9 mouse cellular contexts compared by ENCODE assay signal in genomic region chr4:136749851-136750577, GRCm38 (mm10).
DNase-seq lines count a peak whose midpoint lies in the region; ATAC-seq and TF ChIP-seq lines count a peak whose summit lies in the region.
"Had no signal": no experiment of that assay in that cellular context is flagged by ENCODE, and none has a peak within 500 bp of the region (broad histone marks: within the 10 kb centered on the region; RNA-seq: fewer than 3 reads in every experiment).

No protein-coding gene starts in this region.

- H3K9me3 ChIP-seq in intestine, embryonic 14.5 days (ENCODE audit: control insufficient read depth, low read length): no peaks in the 10 kb centered on the region
- no peaks in the 10 kb centered on the region for H3K9me3 ChIP-seq in intestine, postnatal 0 days (ENCODE audit: control insufficient read depth)
- H3K9me3 ChIP-seq in embryonic facial prominence, embryonic 11.5 days (replicated peaks; ENCODE audit: control insufficient read depth, low read length): no peaks in the 10 kb centered on the region
- H3K9me3 ChIP-seq in hindbrain, postnatal 0 days (ENCODE audit: low read length): no peaks in the 10 kb centered on the region
- H3K9me3 ChIP-seq in neural tube, embryonic 13.5 days: no peaks in the 10 kb centered on the region
- H3K9me3 ChIP-seq: lung, embryonic 15.5 days had no signal

- peak; percentile 37; the same call in 1 of the 2 replicates for ATAC-seq in intestine, embryonic 14.5 days (replicated peaks; ENCODE audit: low FRiP score, low TSS enrichment, low read depth)
- no peak for ATAC-seq in intestine, postnatal 0 days
- ATAC-seq in embryonic facial prominence, embryonic 11.5 days (replicated peaks; ENCODE audit: insufficient number of reproducible peaks, low FRiP score, low TSS enrichment, low read depth): peak; percentile 66
- ATAC-seq in hindbrain, postnatal 0 days: peak; percentile 56
- ATAC-seq in neural tube, embryonic 13.5 days (ENCODE audit: low read depth): peak; percentile 55
- no peak for ATAC-seq in activated CD4-positive, CD25-positive, alpha-beta regulatory T cell, adult 4 months
- ATAC-seq in megakaryocyte-erythroid progenitor cell, adult 5-6 weeks (replicated peaks; ENCODE audit: low FRiP score, low TSS enrichment, poor library complexity, severe bottlenecking): no peak

- H3K4me1 ChIP-seq in intestine, embryonic 14.5 days (replicated peaks; ENCODE audit: control insufficient read depth, insufficient read depth, low read length): peaks cover 33% of the 10 kb centered on the region
- 0 out of 2 replicates have a peak, but pooled peaks cover 5% of the 10 kb centered on the region for H3K4me1 ChIP-seq in intestine, postnatal 0 days (replicated peaks; ENCODE audit: control insufficient read depth, insufficient read depth, low read length)
- peaks cover 6% of the 10 kb centered on the region for H3K4me1 ChIP-seq in embryonic facial prominence, embryonic 11.5 days (ENCODE audit: control insufficient read depth, insufficient read depth, low read length)
- H3K4me1 ChIP-seq in hindbrain, postnatal 0 days (ENCODE audit: insufficient read depth, low read length): peaks cover 34% of the 10 kb centered on the region
- peaks cover 80% of the 10 kb centered on the region for H3K4me1 ChIP-seq in neural tube, embryonic 13.5 days (replicated peaks)

- no peaks in the 10 kb centered on the region for H3K27me3 ChIP-seq in intestine, embryonic 14.5 days (replicated peaks; ENCODE audit: control insufficient read depth, insufficient read depth, low read length)
- no peaks in the 10 kb centered on the region for H3K27me3 ChIP-seq in intestine, postnatal 0 days (replicated peaks; ENCODE audit: control insufficient read depth, insufficient read depth, low read length)
- no peaks in the 10 kb centered on the region; the same call in 1 of the 2 replicates for H3K27me3 ChIP-seq in embryonic facial prominence, embryonic 11.5 days (ENCODE audit: control insufficient read depth, insufficient read depth, low read length)
- H3K27me3 ChIP-seq in hindbrain, postnatal 0 days (ENCODE audit: insufficient read depth, low read length): no peaks in the 10 kb centered on the region
- H3K27me3 ChIP-seq in neural tube, embryonic 13.5 days: no peaks in the 10 kb centered on the region

- no peak for DNase-seq in intestine, embryonic 14.5 days (ENCODE audit: low spot score)
- DNase-seq in embryonic facial prominence, embryonic 11.5 days (ENCODE audit: low spot score): peak; percentile 51
- peak; percentile 66 for DNase-seq in hindbrain, postnatal 0 days (ENCODE audit: low spot score)
- no peak for DNase-seq in spleen, adult 18-20 months

- 45% methylated on average over 19 of the region's 19 CpGs for WGBS in intestine, embryonic 14.5 days
- WGBS in intestine, postnatal 0 days: 50% methylated on average over 19 of the region's 19 CpGs
- 23% methylated on average over 19 of the region's 19 CpGs for WGBS in embryonic facial prominence, embryonic 11.5 days
- 23% methylated on average over 19 of the region's 19 CpGs for WGBS in hindbrain, postnatal 0 days
- WGBS in neural tube, embryonic 13.5 days: 16% methylated on average over 19 of the region's 19 CpGs

- no peak overlapping the region for H3K4me3 ChIP-seq in intestine, embryonic 14.5 days (ENCODE audit: low read depth, low read length)
- H3K4me3 ChIP-seq in intestine, postnatal 0 days (ENCODE audit: low read depth, low read length): no peak overlapping the region
- H3K4me3 ChIP-seq in embryonic facial prominence, embryonic 11.5 days (ENCODE audit: low read depth, low read length): no peak overlapping the region
- H3K4me3 ChIP-seq in hindbrain, postnatal 0 days (ENCODE audit: low read length): no peak overlapping the region
- H3K4me3 ChIP-seq in neural tube, embryonic 13.5 days: no peak overlapping the region
- H3K4me3 ChIP-seq: lung, embryonic 15.5 days had no signal

- no peak overlapping the region for H3K4me2 ChIP-seq in intestine, embryonic 14.5 days (ENCODE audit: low read length)
- no peak overlapping the region for H3K4me2 ChIP-seq in intestine, postnatal 0 days (replicated peaks; ENCODE audit: low read depth)
- H3K4me2 ChIP-seq in embryonic facial prominence, embryonic 11.5 days (ENCODE audit: low read depth, low read length): no peak overlapping the region
- no peak overlapping the region for H3K4me2 ChIP-seq in hindbrain, postnatal 0 days (ENCODE audit: low read depth, low read length)
- peak overlapping the region; percentile 29 for H3K4me2 ChIP-seq in neural tube, embryonic 13.5 days
- H3K4me2 ChIP-seq: lung, embryonic 15.5 days had no signal

- peak overlapping the region; percentile 60; the same call in 1 of the 2 replicates for H3K27ac ChIP-seq in intestine, embryonic 14.5 days (ENCODE audit: low read depth)
- H3K27ac ChIP-seq in intestine, postnatal 0 days (ENCODE audit: low read depth, low read length): no peak overlapping the region
- H3K27ac ChIP-seq in embryonic facial prominence, embryonic 11.5 days (replicated peaks; ENCODE audit: low read depth, low read length): peak overlapping the region; percentile 48
- peak overlapping the region; percentile 67 for H3K27ac ChIP-seq in hindbrain, postnatal 0 days
- peak overlapping the region; percentile 92 for H3K27ac ChIP-seq in neural tube, embryonic 13.5 days (replicated peaks)
- H3K27ac ChIP-seq: lung, embryonic 15.5 days had no signal

- no peak overlapping the region for H3K9ac ChIP-seq in intestine, embryonic 14.5 days (ENCODE audit: low read length)
- no peak overlapping the region for H3K9ac ChIP-seq in intestine, postnatal 0 days (ENCODE audit: low read depth, low read length)
- peak overlapping the region; percentile 28 for H3K9ac ChIP-seq in embryonic facial prominence, embryonic 11.5 days (replicated peaks; ENCODE audit: low read length)
- H3K9ac ChIP-seq in hindbrain, postnatal 0 days (replicated peaks; ENCODE audit: low read length): peak overlapping the region; percentile 21; the same call in 1 of the 2 replicates
- H3K9ac ChIP-seq in neural tube, embryonic 13.5 days: peak overlapping the region; percentile 68
- H3K9ac ChIP-seq: lung, embryonic 15.5 days had no signal

- no peaks in the 10 kb centered on the region for H3K36me3 ChIP-seq in intestine, embryonic 14.5 days (ENCODE audit: control insufficient read depth, insufficient read depth, low read length)
- no peaks in the 10 kb centered on the region for H3K36me3 ChIP-seq in intestine, postnatal 0 days (ENCODE audit: control insufficient read depth, insufficient read depth)
- no peaks in the 10 kb centered on the region for H3K36me3 ChIP-seq in embryonic facial prominence, embryonic 11.5 days (replicated peaks; ENCODE audit: control insufficient read depth, insufficient read depth, low read depth, low read length)
- H3K36me3 ChIP-seq in hindbrain, postnatal 0 days (ENCODE audit: insufficient read depth, low read length): no peaks in the 10 kb centered on the region
- H3K36me3 ChIP-seq in neural tube, embryonic 13.5 days: no peaks in the 10 kb centered on the region
- H3K36me3 ChIP-seq: lung, embryonic 15.5 days had no signal

- TF ChIP-seq CTCF in intestine, postnatal 0 days (IDR thresholded peaks at IDR 0.05; ENCODE audit: low read depth): no peak
- TF ChIP-seq CTCF in hindbrain, postnatal 0 days (IDR thresholded peaks at IDR 0.05; ENCODE audit: low read depth): no peak

Comparison
In these comparisons a context has a peak if more than half of its experiments do, and no peak if none do; other contexts are left out.
1. ATAC-seq: peak in intestine, embryonic 14.5 days (single experiment), embryonic facial prominence, embryonic 11.5 days (single experiment), hindbrain, postnatal 0 days (single experiment) and neural tube, embryonic 13.5 days (single experiment); none in intestine, postnatal 0 days (single experiment), activated CD4-positive, CD25-positive, alpha-beta regulatory T cell, adult 4 months (single experiment) and megakaryocyte-erythroid progenitor cell, adult 5-6 weeks (single experiment).
2. DNase-seq: peak in embryonic facial prominence, embryonic 11.5 days (single experiment) and hindbrain, postnatal 0 days (single experiment); none in intestine, embryonic 14.5 days (single experiment) and spleen, adult 18-20 months (0 of 2).
3. H3K9ac ChIP-seq: peak in embryonic facial prominence, embryonic 11.5 days (single experiment), hindbrain, postnatal 0 days (single experiment) and neural tube, embryonic 13.5 days (single experiment); none in intestine, embryonic 14.5 days (single experiment) and intestine, postnatal 0 days (single experiment).